Mouse (Mus musculus): Measurements from ENCODE around the gene Gzmm.
A peak's percentile ranks its signal among the peaks of the same experiment; 100 is the strongest.

Gzmm gene

GRCm38 (mm10) chr10:79704065-79704969 lies 15.5 kb downstream of the Gzmm start, which contains the start of gene Bsg:
TSS of gene Bsg (plus strand) at chr10:79704491.
- peak; percentile 99 for DNase-seq

- no peak for DNase-seq
These were observed 16.1 kb downstream of the Gzmm start for GRCm38 (mm10) chr10:79704970-79705360.

- no peak for DNase-seq
These were observed 17.1 kb downstream of the Gzmm start for GRCm38 (mm10) chr10:79705951-79706350.

GRCm38 (mm10) chr10:79706406-79707094 lies 17.7 kb downstream of the Gzmm start:
- peak; percentile 48 for DNase-seq

- no peak for DNase-seq
These were observed 18.3 kb downstream of the Gzmm start for GRCm38 (mm10) chr10:79707162-79707561.

- DNase-seq = no peak
These were observed 18.9 kb downstream of the Gzmm start for GRCm38 (mm10) chr10:79707759-79708158.

- DNase-seq = no peak
These were observed 19.8 kb downstream of the Gzmm start for GRCm38 (mm10) chr10:79708668-79709067.

- no peak for DNase-seq
These were observed 20.5 kb downstream of the Gzmm start for GRCm38 (mm10) chr10:79709307-79709706.

- no peak for DNase-seq
These were observed 23.2 kb downstream of the Gzmm start for GRCm38 (mm10) chr10:79712029-79712428.

- peak; percentile 79 for DNase-seq
These were observed 23.8 kb downstream of the Gzmm start for GRCm38 (mm10) chr10:79712499-79713126.

GRCm38 (mm10) chr10:79713163-79713562 lies 24.3 kb downstream of the Gzmm start:
- DNase-seq = no peak

- no peak for DNase-seq
These were observed 26.2 kb downstream of the Gzmm start for GRCm38 (mm10) chr10:79714996-79715395.

- DNase-seq = no peak
These were observed 27.6 kb downstream of the Gzmm start, which contains the start of gene Hcn2 for GRCm38 (mm10) chr10:79716254-79716987. TSS of gene Hcn2 (plus strand) at chr10:79716634.

- DNase-seq = no peak
These were observed 28.2 kb downstream of the Gzmm start for GRCm38 (mm10) chr10:79716988-79717355.

- DNase-seq = peak; percentile 78
These were observed 29.0 kb downstream of the Gzmm start for GRCm38 (mm10) chr10:79717640-79718357.

GRCm38 (mm10) chr10:79721089-79721488 lies 32.3 kb downstream of the Gzmm start:
- no peak for DNase-seq

- no peak for DNase-seq
These were observed 34.2 kb downstream of the Gzmm start for GRCm38 (mm10) chr10:79723047-79723446.

GRCm38 (mm10) chr10:79723692-79724091 lies 34.9 kb downstream of the Gzmm start:
- no peak for DNase-seq

GRCm38 (mm10) chr10:79726090-79726489 lies 37.3 kb downstream of the Gzmm start:
- DNase-seq = peak; percentile 67

GRCm38 (mm10) chr10:79728323-79729249 lies 39.8 kb downstream of the Gzmm start:
- no peak for DNase-seq
